Mouse (Mus musculus) retina, adult 2 months (tissue): ENCODE results near the gene Pyroxd2.

Experiments used
- DNase-seq: peaks from one replicate; pipeline ENCODE4 v3.0.0-alpha.2; 2012; ENCODE audit warnings: low read depth, low spot score

Pyroxd2 gene

GRCm38 (mm10) chr19:42745869-42746224, 6.7 kb downstream of the Pyroxd2 start:
- DNase-seq = no peak

- no peak for DNase-seq
These were observed 7.3 kb downstream of the Pyroxd2 start for GRCm38 (mm10) chr19:42745084-42745868.

- DNase-seq = no peak
These were observed 8.4 kb downstream of the Pyroxd2 start for GRCm38 (mm10) chr19:42744162-42744586.

- DNase-seq = no peak
These were observed 9.3 kb downstream of the Pyroxd2 start for GRCm38 (mm10) chr19:42743261-42743660.

- no peak for DNase-seq
These were observed 10.7 kb downstream of the Pyroxd2 start for GRCm38 (mm10) chr19:42741884-42742283.

GRCm38 (mm10) chr19:42740163-42740899, 12.2 kb downstream of the Pyroxd2 start:
- no peak for DNase-seq

GRCm38 (mm10) chr19:42739734-42740133, 12.8 kb downstream of the Pyroxd2 start:
- DNase-seq = no peak

- no peak for DNase-seq
These were observed 14.8 kb downstream of the Pyroxd2 start for GRCm38 (mm10) chr19:42737753-42738152.

- no peak for DNase-seq
These were observed 17.6 kb downstream of the Pyroxd2 start for GRCm38 (mm10) chr19:42734982-42735381.

- DNase-seq = no peak
These were observed 25.2 kb downstream of the Pyroxd2 start for GRCm38 (mm10) chr19:42727424-42727823.

GRCm38 (mm10) chr19:42726766-42727165, 25.8 kb downstream of the Pyroxd2 start:
- no peak for DNase-seq

GRCm38 (mm10) chr19:42725973-42726350, 26.6 kb downstream of the Pyroxd2 start:
- DNase-seq = no peak

- DNase-seq = no peak
These were observed 27.3 kb downstream of the Pyroxd2 start for GRCm38 (mm10) chr19:42725056-42725972.

- no peak for DNase-seq
These were observed 29.3 kb downstream of the Pyroxd2 start for GRCm38 (mm10) chr19:42723302-42723701.

GRCm38 (mm10) chr19:42722500-42722899, 30.1 kb downstream of the Pyroxd2 start:
- no peak for DNase-seq

- no peak for DNase-seq
These were observed 34.5 kb downstream of the Pyroxd2 start for GRCm38 (mm10) chr19:42718101-42718500.

GRCm38 (mm10) chr19:42717668-42718067, 34.9 kb downstream of the Pyroxd2 start:
- DNase-seq = no peak

GRCm38 (mm10) chr19:42716507-42716906, 36.1 kb downstream of the Pyroxd2 start:
- DNase-seq = no peak

GRCm38 (mm10) chr19:42713770-42714169, 38.8 kb downstream of the Pyroxd2 start:
- DNase-seq = no peak

GRCm38 (mm10) chr19:42699426-42699825, 53.1 kb downstream of the Pyroxd2 start:
- no peak for DNase-seq

- no peak for DNase-seq
These were observed 54.0 kb downstream of the Pyroxd2 start for GRCm38 (mm10) chr19:42698576-42698975.

- no peak for DNase-seq
These were observed 55.2 kb downstream of the Pyroxd2 start for GRCm38 (mm10) chr19:42697336-42697735.
